Comparison of ENCODE assay signal across 11 mouse cellular contexts in genomic region chr2:129360197-129360596, GRCm38 (mm10). TPM values are rescaled to one million over a fixed set of nuclear protein-coding genes. Genes with fewer than 3 reads are reported as not detected.
DNase-seq lines count a peak whose midpoint lies in the region; ATAC-seq lines count a peak whose summit lies in the region.
"Had no signal": no experiment of that assay in that cellular context is flagged by ENCODE, and none has a peak within 500 bp of the region (broad histone marks: within the 10 kb centered on the region; RNA-seq: fewer than 3 reads in every experiment).

No protein-coding gene starts in this region.

- no peak for ATAC-seq in inflammation-experienced regulatory T-cells, adult 6 months

- peak; percentile 56 for DNase-seq in 416B (ENCODE audit: low read depth)
- peak; percentile 92 for DNase-seq in brain, adult 2 months (ENCODE audit: low read depth, low spot score)
- peak; percentile 84 for DNase-seq in layer of hippocampus, adult 9-11 months
- DNase-seq in lung, postnatal 36 days: peak; percentile 69
- DNase-seq in adrenal gland, postnatal 36 days: no peak
- DNase-seq in urinary bladder, postnatal 4 days (ENCODE audit: low spot score in 2 of 2): no peak
- DNase-seq: thymus, postnatal 4 days had no signal

RNA-seq across cellular contexts. Expression of gene Il1b, which starts 10.7 kb away (rescaled TPM):
- polyA plus RNA-seq in inflammation-experienced regulatory T-cells, adult 6 months (2017; shearing (Covaris generic)): 1 to 10 TPM in 1 of 3 experiments, not detected in 2; 2.1 TPM
- 1 to 10 TPM in 1 of 2 experiments, under 1 TPM in 1; 0.82 to 1.7 TPM for total RNA-seq in adrenal gland, postnatal 36 days (2021)
- polyA plus RNA-seq: limb, embryonic 10.5 days had no signal

RNA-seq across cellular contexts. Expression of gene Il1a, which starts 50.4 kb away (rescaled TPM):
- polyA plus RNA-seq in inflammation-experienced regulatory T-cells, adult 6 months (2017; shearing (Covaris generic)): under 1 TPM in 1 of 3 experiments, not detected in 2; 0.17 TPM
- total RNA-seq in adrenal gland, postnatal 36 days (2021): under 1 TPM in 1 of 2 experiments, not detected in 1; 0.17 TPM
- polyA plus RNA-seq: G1E; heart, embryonic 12.5 days; limb, embryonic 10.5 days had no signal

Comparison
In these comparisons a context has a peak if more than half of its experiments do, and no peak if none do; other contexts are left out.
1. DNase-seq: peak in 416B (single experiment), brain, adult 2 months (single experiment), layer of hippocampus, adult 9-11 months (single experiment) and lung, postnatal 36 days (single experiment); none in adrenal gland, postnatal 36 days (0 of 2) and urinary bladder, postnatal 4 days (0 of 2).